Mouse (Mus musculus) intestine, embryonic 16.5 days (tissue): Measurements from ENCODE around the gene Cobl. TPM values are rescaled to one million over a fixed set of nuclear protein-coding genes. Genes with fewer than 3 reads are reported as not detected.

Experiments
- ATAC-seq: fragments of 200-750 bp; cut with Nextera tagmentation; 2 replicates; pipeline ENCODE4 v1.8.0; 2017; ENCODE audit warnings: moderate TSS enrichment, moderate library complexity
- H3K27ac ChIP-seq: fragments of 300-500 bp; sonication (generic); 2 replicates; pipeline ENCODE4 v1.5.1; 2014; ENCODE audit warnings: mild to moderate bottlenecking, low read length
- H3K27me3 ChIP-seq: fragments of 300-500 bp; sonication (generic); replicated peaks from 2 replicates; pipeline ENCODE4 v1.6.1; 2014; ENCODE audit warnings: low read length, control low read depth, mixed read lengths; ENCODE audit not compliant: control insufficient read depth, insufficient read depth
- H3K36me3 ChIP-seq: fragments of 300-500 bp; sonication (generic); 2 replicates; pipeline ENCODE4 v1.6.1; 2014; ENCODE audit warnings: low read length, control low read depth; ENCODE audit not compliant: control insufficient read depth, insufficient read depth
- H3K4me1 ChIP-seq: fragments of 300-500 bp; sonication (generic); 2 replicates; pipeline ENCODE4 v1.6.1; 2014; ENCODE audit warnings: low read length, control low read depth, mixed read lengths; ENCODE audit not compliant: control insufficient read depth, insufficient read depth
- H3K4me2 ChIP-seq: fragments of 300-500 bp; sonication (generic); 2 replicates; pipeline ENCODE4 v1.6.1; 2014; ENCODE audit warnings: low read depth, low read length, control low read depth
- H3K4me3 ChIP-seq: fragments of 300-500 bp; sonication (generic); 2 replicates; pipeline ENCODE4 v1.5.1; 2014; ENCODE audit warnings: mild to moderate bottlenecking, low read length
- H3K9ac ChIP-seq: fragments of 300-500 bp; sonication (generic); 2 replicates; pipeline ENCODE4 v1.6.1; 2014; ENCODE audit warnings: low read depth, low read length
- H3K9me3 ChIP-seq: fragments of 300-500 bp; sonication (generic); 2 replicates; pipeline ENCODE4 v1.6.1; 2016; ENCODE audit warnings: low read length, control low read depth; ENCODE audit not compliant: control insufficient read depth
- WGBS: fragments of 180-500 bp; shearing (Covaris S2); extraction: QIAGEN DNeasy Blood & Tissue Kit; methylation state at CpG from one replicate; pipeline ENCODE4 v1.1.7; 2014; 5-methylcytosine and 5-hydroxymethylcytosine counted together
- polyA plus RNA-seq: library from polyadenylated mRNA; unstranded; fragments of >200 nt; fragmentation: Nextera tagmentation; extraction: Ambion mirVana; gene quantifications from 2 replicates; pipeline ENCODE4 v1.2.1, GENCODE M21; 2015

Gene Cobl
- polyA plus RNA-seq, 1 experiment from 2014 or later: 7.4 TPM

GRCm38 (mm10) chr11:12458392-12458791, 6.4 kb downstream of the Cobl start:
- Histone ChIP-seq H3K4me1 (no peaks in the 10 kb centered on the region), H3K9ac (no peak overlapping the region), H3K4me3 (no peak overlapping the region), H3K9me3 (no peaks in the 10 kb centered on the region), H3K27ac (no peak overlapping the region), H3K27me3 (no peaks in the 10 kb centered on the region), H3K36me3 (no peaks in the 10 kb centered on the region), H3K4me2 (no peak overlapping the region)
- WGBS: 81% methylated on average over 2 of the region's 2 CpGs
- ATAC-seq: no peak

GRCm38 (mm10) chr11:12448101-12448500, 16.7 kb downstream of the Cobl start:
- peaks cover 2% of the 10 kb centered on the region; the same call in 1 of the 2 replicates for H3K4me1 ChIP-seq
- no peaks in the 10 kb centered on the region for H3K9me3 ChIP-seq
- no peak overlapping the region for H3K27ac ChIP-seq
- no peak overlapping the region for H3K4me2 ChIP-seq
- ATAC-seq: no peak
- no peak overlapping the region for H3K9ac ChIP-seq
- H3K36me3 ChIP-seq: no peaks in the 10 kb centered on the region
- no peak overlapping the region for H3K4me3 ChIP-seq
- no peaks in the 10 kb centered on the region for H3K27me3 ChIP-seq
- WGBS: 68% methylated on average over 3 of the region's 3 CpGs

- no peak overlapping the region for H3K4me2 ChIP-seq
- WGBS: 71% methylated on average over 2 of the region's 2 CpGs
- H3K9ac ChIP-seq: no peak overlapping the region
- no peaks in the 10 kb centered on the region for H3K9me3 ChIP-seq
- no peak overlapping the region for H3K4me3 ChIP-seq
- ATAC-seq: no peak
- H3K27me3 ChIP-seq: no peaks in the 10 kb centered on the region
- no peaks in the 10 kb centered on the region for H3K36me3 ChIP-seq
- no peak overlapping the region for H3K27ac ChIP-seq
- H3K4me1 ChIP-seq: peaks cover 2% of the 10 kb centered on the region; the same call in 1 of the 2 replicates
These were observed 19.5 kb downstream of the Cobl start for GRCm38 (mm10) chr11:12445222-12445621.

GRCm38 (mm10) chr11:12444215-12444614, 20.5 kb downstream of the Cobl start:
- Histone ChIP-seq H3K27ac (no peak overlapping the region), H3K36me3 (no peaks in the 10 kb centered on the region), H3K9ac (no peak overlapping the region), H3K4me1 (peaks cover 2% of the 10 kb centered on the region; the same call in 1 of the 2 replicates), H3K4me3 (no peak overlapping the region), H3K4me2 (no peak overlapping the region), H3K9me3 (no peaks in the 10 kb centered on the region), H3K27me3 (no peaks in the 10 kb centered on the region)
- 79% methylated on average over 2 of the region's 2 CpGs for WGBS
- no peak for ATAC-seq

- no peak overlapping the region for H3K4me3 ChIP-seq
- H3K4me2 ChIP-seq: no peak overlapping the region
- H3K27me3 ChIP-seq: no peaks in the 10 kb centered on the region
- H3K9me3 ChIP-seq: no peaks in the 10 kb centered on the region
- ATAC-seq: no peak
- 59% methylated on average over 4 of the region's 4 CpGs for WGBS
- H3K4me1 ChIP-seq: peaks cover 2% of the 10 kb centered on the region; the same call in 1 of the 2 replicates
- H3K9ac ChIP-seq: no peak overlapping the region
- H3K27ac ChIP-seq: no peak overlapping the region
- H3K36me3 ChIP-seq: no peaks in the 10 kb centered on the region
These were observed 21.1 kb downstream of the Cobl start for GRCm38 (mm10) chr11:12443614-12444013.

- Histone ChIP-seq H3K4me2 (no peak overlapping the region), H3K27me3 (no peaks in the 10 kb centered on the region), H3K4me3 (no peak overlapping the region), H3K9ac (no peak overlapping the region), H3K36me3 (no peaks in the 10 kb centered on the region), H3K27ac (no peak overlapping the region), H3K4me1 (peaks cover 2% of the 10 kb centered on the region; the same call in 1 of the 2 replicates), H3K9me3 (no peaks in the 10 kb centered on the region)
- no peak for ATAC-seq
- WGBS: 66% methylated on average over 5 of the region's 5 CpGs
These were observed 21.6 kb downstream of the Cobl start for GRCm38 (mm10) chr11:12443185-12443584.

GRCm38 (mm10) chr11:12442283-12442682, 22.5 kb downstream of the Cobl start:
- H3K36me3 ChIP-seq: no peaks in the 10 kb centered on the region
- 78% methylated on average over 4 of the region's 4 CpGs for WGBS
- no peak overlapping the region for H3K4me3 ChIP-seq
- H3K9me3 ChIP-seq: no peaks in the 10 kb centered on the region
- H3K4me1 ChIP-seq: peaks cover 2% of the 10 kb centered on the region; the same call in 1 of the 2 replicates
- H3K9ac ChIP-seq: no peak overlapping the region
- H3K4me2 ChIP-seq: no peak overlapping the region
- H3K27me3 ChIP-seq: no peaks in the 10 kb centered on the region
- no peak overlapping the region for H3K27ac ChIP-seq
- ATAC-seq: no peak

- no peak overlapping the region for H3K27ac ChIP-seq
- H3K36me3 ChIP-seq: no peaks in the 10 kb centered on the region
- no peaks in the 10 kb centered on the region for H3K9me3 ChIP-seq
- H3K9ac ChIP-seq: no peak overlapping the region
- no peak overlapping the region for H3K4me3 ChIP-seq
- H3K4me1 ChIP-seq: peaks cover 3% of the 10 kb centered on the region; the same call in 1 of the 2 replicates
- no peaks in the 10 kb centered on the region for H3K27me3 ChIP-seq
- no peak overlapping the region for H3K4me2 ChIP-seq
- no peak for ATAC-seq
- WGBS: 78% methylated on average over 3 of the region's 3 CpGs
These were observed 28.9 kb downstream of the Cobl start for GRCm38 (mm10) chr11:12435905-12436304.

GRCm38 (mm10) chr11:12435018-12435417, 29.7 kb downstream of the Cobl start:
- H3K4me3 ChIP-seq: no peak overlapping the region
- no peaks in the 10 kb centered on the region for H3K36me3 ChIP-seq
- H3K4me2 ChIP-seq: no peak overlapping the region
- ATAC-seq: 0 out of 2 replicates have a peak, but pooled peaks have one; percentile 24
- no peak overlapping the region for H3K9ac ChIP-seq
- no peak overlapping the region for H3K27ac ChIP-seq
- no peaks in the 10 kb centered on the region for H3K9me3 ChIP-seq
- H3K27me3 ChIP-seq: no peaks in the 10 kb centered on the region
- 46% methylated on average over 4 of the region's 4 CpGs for WGBS
- H3K4me1 ChIP-seq: peaks cover 5% of the 10 kb centered on the region

GRCm38 (mm10) chr11:12434597-12434996, 30.2 kb downstream of the Cobl start:
- Histone ChIP-seq H3K4me3 (no peak overlapping the region), H3K27me3 (no peaks in the 10 kb centered on the region), H3K9me3 (no peaks in the 10 kb centered on the region), H3K9ac (no peak overlapping the region), H3K36me3 (no peaks in the 10 kb centered on the region), H3K4me1 (peaks cover 9% of the 10 kb centered on the region), H3K27ac (no peak overlapping the region), H3K4me2 (no peak overlapping the region)
- peak; percentile 52 for ATAC-seq
- 52% methylated on average over 4 of the region's 4 CpGs for WGBS
